11 mouse cellular contexts compared by ENCODE assay signal in the genomic region with DNA sequence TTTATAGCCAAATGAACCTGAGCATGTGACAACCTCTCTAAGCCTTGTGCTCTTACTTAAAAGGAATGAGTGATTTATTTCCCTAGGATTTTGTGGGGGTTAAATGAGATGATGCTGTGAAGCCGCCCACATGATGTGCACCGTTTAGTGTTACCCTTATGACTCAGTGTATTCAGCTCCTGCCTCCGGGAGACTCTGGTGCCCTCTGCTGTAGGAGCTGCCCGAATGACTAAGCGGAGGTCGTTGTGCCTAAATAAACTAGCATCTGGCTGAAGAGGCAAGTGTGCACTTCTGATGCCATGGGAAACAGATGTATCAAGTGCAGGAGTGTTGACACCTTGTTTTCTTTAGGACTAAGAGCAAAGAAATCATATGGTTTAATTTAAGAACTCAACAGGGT. TPM values are rescaled to one million over a fixed set of nuclear protein-coding genes. Genes with fewer than 3 reads are reported as not detected.
DNase-seq lines count a peak whose midpoint lies in the region; ATAC-seq and TF ChIP-seq lines count a peak whose summit lies in the region.
"Had no signal": no experiment of that assay in that cellular context is flagged by ENCODE, and none has a peak within 500 bp of the region (broad histone marks: within the 10 kb centered on the region; RNA-seq: fewer than 3 reads in every experiment).

No protein-coding gene starts in this region.

- no peak overlapping the region for H3K4me3 ChIP-seq in embryonic facial prominence, embryonic 14.5 days (ENCODE audit: low read depth, low read length)
- no peak overlapping the region for H3K4me3 ChIP-seq in embryonic facial prominence, embryonic 10.5 days
- H3K4me3 ChIP-seq in lung, adult 2 months (replicated peaks; ENCODE audit: extremely low read depth, low read depth, low read length), result no peak overlapping the region
- H3K4me3 ChIP-seq: hindbrain, embryonic 13.5 days; lung, embryonic 15.5 days had no signal

- H3K36me3 ChIP-seq in embryonic facial prominence, embryonic 14.5 days (ENCODE audit: control insufficient read depth, insufficient read depth, low read length), result no peaks in the 10 kb centered on the region
- no peaks in the 10 kb centered on the region for H3K36me3 ChIP-seq in embryonic facial prominence, embryonic 10.5 days (replicated peaks)
- H3K36me3 ChIP-seq: hindbrain, embryonic 13.5 days; lung, embryonic 15.5 days had no signal

- no peak overlapping the region for H3K4me2 ChIP-seq in embryonic facial prominence, embryonic 14.5 days (ENCODE audit: low read depth, low read length)
- H3K4me2 ChIP-seq: hindbrain, embryonic 13.5 days; lung, embryonic 15.5 days had no signal

- WGBS in embryonic facial prominence, embryonic 14.5 days, result 51% methylated on average over 6 of the region's 6 CpGs
- WGBS in embryonic facial prominence, embryonic 10.5 days, result 64% methylated on average over 6 of the region's 6 CpGs
- WGBS in lung, adult 2 months, result 49% methylated on average over 6 of the region's 6 CpGs

- TF ChIP-seq POLR2A in lung, adult 2 months (IDR thresholded peaks at IDR 0.05; ENCODE audit: borderline replicate concordance, extremely low read depth, low read depth, low read length), result no peak

- 0 out of 2 replicates have a peak, but pooled peaks have one; percentile 12 for TF ChIP-seq CTCF in lung, adult 2 months (IDR thresholded peaks at IDR 0.05; ENCODE audit: insufficient read depth, low read length)

- DNase-seq in embryonic facial prominence, embryonic 14.5 days (ENCODE audit: low spot score), result peak; percentile 29
- DNase-seq in embryonic facial prominence, embryonic 10.5 days (ENCODE audit: low spot score), result no peak
- no peak for DNase-seq in lung, adult 2 months
- no peak for DNase-seq in lung, postnatal 4 days
- peak; percentile 66 to 75 for DNase-seq in frontal cortex, postnatal 36 days (ENCODE audit: low spot score in 2 of 2)
- peak; percentile 13 for DNase-seq in skeletal muscle tissue, adult 2 months (ENCODE audit: low read depth, low spot score)
- DNase-seq in urinary bladder, adult 18-20 months (ENCODE audit: low spot score in 2 of 2), result no peak
- no peak for DNase-seq in layer of hippocampus, adult 8-10 months (ENCODE audit: low spot score in 2 of 2)
- DNase-seq: cerebellum, postnatal 14 days had no signal

- H3K27me3 ChIP-seq in embryonic facial prominence, embryonic 14.5 days (replicated peaks; ENCODE audit: control insufficient read depth, insufficient read depth, low read length), result no peaks in the 10 kb centered on the region
- H3K27me3 ChIP-seq in embryonic facial prominence, embryonic 10.5 days (replicated peaks; ENCODE audit: low read depth, poor library complexity, severe bottlenecking), result no peaks in the 10 kb centered on the region
- H3K27me3 ChIP-seq: hindbrain, embryonic 13.5 days; lung, embryonic 15.5 days had no signal

- no peak overlapping the region for H3K9ac ChIP-seq in embryonic facial prominence, embryonic 14.5 days (ENCODE audit: low read depth, low read length)
- H3K9ac ChIP-seq: hindbrain, embryonic 13.5 days; lung, embryonic 15.5 days had no signal

- ATAC-seq in embryonic facial prominence, embryonic 14.5 days (ENCODE audit: low read depth), result no peak

- no peaks in the 10 kb centered on the region for H3K9me3 ChIP-seq in embryonic facial prominence, embryonic 14.5 days (ENCODE audit: control insufficient read depth, low read length)
- H3K9me3 ChIP-seq in embryonic facial prominence, embryonic 10.5 days, result no peaks in the 10 kb centered on the region
- H3K9me3 ChIP-seq: hindbrain, embryonic 13.5 days; lung, embryonic 15.5 days had no signal

- H3K27ac ChIP-seq in embryonic facial prominence, embryonic 14.5 days (replicated peaks; ENCODE audit: low read depth, low read length), result no peak overlapping the region
- H3K27ac ChIP-seq in embryonic facial prominence, embryonic 10.5 days (replicated peaks), result no peak overlapping the region
- H3K27ac ChIP-seq: hindbrain, embryonic 13.5 days; lung, embryonic 15.5 days had no signal

- H3K4me1 ChIP-seq in embryonic facial prominence, embryonic 14.5 days (ENCODE audit: control insufficient read depth, insufficient read depth, low read length), result no peaks in the 10 kb centered on the region
- H3K4me1 ChIP-seq in embryonic facial prominence, embryonic 10.5 days, result no peaks in the 10 kb centered on the region
- H3K4me1 ChIP-seq in lung, adult 2 months (ENCODE audit: control insufficient read depth, insufficient read depth, low read length), result no peaks in the 10 kb centered on the region
- H3K4me1 ChIP-seq: hindbrain, embryonic 13.5 days; lung, embryonic 15.5 days had no signal

RNA-seq across cellular contexts. Expression of a gene that starts 18.1 kb away (rescaled TPM):
- 53.0 and 74.3 TPM in 2 replicates for polyA plus RNA-seq in embryonic facial prominence, embryonic 14.5 days (2014; fragmentation: Nextera tagmentation; extraction: Ambion mirVana)
- 38.1 and 39.3 TPM in 2 replicates for polyA plus RNA-seq in embryonic facial prominence, embryonic 10.5 days (2016; fragmentation: Nextera tagmentation; extraction: Ambion mirVana)
- 48.9 and 56.6 TPM in 2 replicates for polyA plus RNA-seq in lung, adult 2 months (2012; rRNA removed)
- total RNA-seq in layer of hippocampus, adult 8-10 months (2022), result 10 to 100 TPM; 66.8 to 77.5 (median 69.6) TPM

RNA-seq across cellular contexts. Expression of a gene that starts 56.2 kb away (rescaled TPM):
- not detected in 2 replicates for polyA plus RNA-seq in embryonic facial prominence, embryonic 14.5 days (2014; fragmentation: Nextera tagmentation; extraction: Ambion mirVana)
- polyA plus RNA-seq in embryonic facial prominence, embryonic 10.5 days (2016; fragmentation: Nextera tagmentation; extraction: Ambion mirVana), result 0.09 and 0.16 TPM in 2 replicates
- polyA plus RNA-seq in lung, adult 2 months (2012; rRNA removed), result 0.25 and 0.31 TPM in 2 replicates
- total RNA-seq in layer of hippocampus, adult 8-10 months (2022), result under 1 TPM in 1 of 4 experiments, not detected in 3; 0.47 TPM

Comparison
In these comparisons a context has a peak if more than half of its experiments do, and no peak if none do; other contexts are left out.
1. DNase-seq: peak in embryonic facial prominence, embryonic 14.5 days (single experiment), frontal cortex, postnatal 36 days (2 of 2) and skeletal muscle tissue, adult 2 months (single experiment); none in embryonic facial prominence, embryonic 10.5 days (single experiment), lung, adult 2 months (single experiment), lung, postnatal 4 days (0 of 2), urinary bladder, adult 18-20 months (0 of 2) and layer of hippocampus, adult 8-10 months (0 of 2).